25 mouse cellular contexts compared by ENCODE assay signal in the genomic region with DNA sequence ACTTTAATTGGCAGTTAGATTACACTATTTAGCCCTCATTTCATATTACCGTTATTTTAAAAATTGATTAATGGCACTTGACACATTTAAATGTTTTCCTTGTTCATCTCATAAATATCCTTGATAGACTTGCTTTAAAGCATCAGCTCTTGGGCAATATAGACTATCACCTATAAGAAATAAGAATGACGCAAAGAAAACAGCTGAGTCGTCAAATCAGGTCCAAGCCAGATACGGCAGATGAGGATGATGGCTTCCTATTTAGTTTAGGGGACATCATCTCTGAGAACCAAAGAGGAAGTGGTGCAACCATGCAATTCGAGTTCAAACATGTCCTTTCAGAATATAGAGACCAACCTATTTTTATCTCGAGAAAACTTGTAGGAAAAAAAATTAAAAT.
"Had no signal": no experiment of that assay in that cellular context is flagged by ENCODE, and none has a peak within 500 bp of the region (broad histone marks: within the 10 kb centered on the region; RNA-seq: fewer than 3 reads in every experiment).

No protein-coding gene starts in this region.

- H3K4me2 ChIP-seq: embryonic facial prominence, embryonic 12.5 days; embryonic facial prominence, embryonic 13.5 days; embryonic facial prominence, embryonic 15.5 days; forebrain, embryonic 12.5 days; forebrain, embryonic 13.5 days; forebrain, embryonic 15.5 days had no signal

- H3K36me3 ChIP-seq: embryonic facial prominence, embryonic 10.5 days; embryonic facial prominence, embryonic 12.5 days; embryonic facial prominence, embryonic 13.5 days; embryonic facial prominence, embryonic 15.5 days; forebrain, embryonic 10.5 days; forebrain, embryonic 12.5 days; forebrain, embryonic 15.5 days; heart, embryonic 10.5 days had no signal

- H3K9ac ChIP-seq: embryonic facial prominence, embryonic 12.5 days; embryonic facial prominence, embryonic 13.5 days; embryonic facial prominence, embryonic 15.5 days; forebrain, embryonic 12.5 days; forebrain, embryonic 13.5 days; forebrain, embryonic 15.5 days; forebrain, postnatal 0 days had no signal

- DNase-seq: cerebellum, adult 9-10 months; cerebellum, adult 9-11 months; cerebellum, postnatal 10 days; cerebellum, postnatal 14 days; cerebellum, postnatal 25 days; cerebellum, postnatal 36 days; embryo, embryonic 11 days; forebrain, postnatal 0 days; gastrocnemius, adult 2 months; gastrocnemius, postnatal 10 days; gastrocnemius, postnatal 14 days; gastrocnemius, postnatal 25 days; gastrocnemius, postnatal 36 days; heart, adult 18-20 months; heart, adult 2 months had no signal

- H3K27ac ChIP-seq: embryonic facial prominence, embryonic 10.5 days; embryonic facial prominence, embryonic 12.5 days; embryonic facial prominence, embryonic 13.5 days; embryonic facial prominence, embryonic 15.5 days; forebrain, embryonic 10.5 days; forebrain, embryonic 12.5 days; forebrain, embryonic 13.5 days; forebrain, embryonic 15.5 days; gastrocnemius, adult 2 months; heart, adult 2 months; heart, embryonic 10.5 days had no signal

- H3K4me3 ChIP-seq: embryonic facial prominence, embryonic 10.5 days; embryonic facial prominence, embryonic 12.5 days; embryonic facial prominence, embryonic 13.5 days; embryonic facial prominence, embryonic 15.5 days; erythroblast, embryonic 14.5 days; forebrain, embryonic 10.5 days; forebrain, embryonic 12.5 days; forebrain, embryonic 13.5 days; forebrain, embryonic 15.5 days; gastrocnemius, adult 2 months; heart, adult 2 months; heart, embryonic 10.5 days had no signal

- H3K4me1 ChIP-seq: embryonic facial prominence, embryonic 10.5 days; embryonic facial prominence, embryonic 12.5 days; embryonic facial prominence, embryonic 15.5 days; forebrain, embryonic 10.5 days; forebrain, embryonic 12.5 days; forebrain, embryonic 13.5 days; forebrain, embryonic 15.5 days; heart, embryonic 10.5 days had no signal

- H3K9me3 ChIP-seq: embryonic facial prominence, embryonic 10.5 days; embryonic facial prominence, embryonic 12.5 days; embryonic facial prominence, embryonic 13.5 days; embryonic facial prominence, embryonic 15.5 days; forebrain, embryonic 10.5 days; forebrain, embryonic 12.5 days; forebrain, embryonic 13.5 days; forebrain, embryonic 15.5 days; heart, embryonic 10.5 days had no signal

- H3K27me3 ChIP-seq: embryonic facial prominence, embryonic 12.5 days; embryonic facial prominence, embryonic 13.5 days; embryonic facial prominence, embryonic 15.5 days; forebrain, embryonic 12.5 days; forebrain, embryonic 13.5 days; forebrain, embryonic 15.5 days had no signal
